In the genomic region with DNA sequence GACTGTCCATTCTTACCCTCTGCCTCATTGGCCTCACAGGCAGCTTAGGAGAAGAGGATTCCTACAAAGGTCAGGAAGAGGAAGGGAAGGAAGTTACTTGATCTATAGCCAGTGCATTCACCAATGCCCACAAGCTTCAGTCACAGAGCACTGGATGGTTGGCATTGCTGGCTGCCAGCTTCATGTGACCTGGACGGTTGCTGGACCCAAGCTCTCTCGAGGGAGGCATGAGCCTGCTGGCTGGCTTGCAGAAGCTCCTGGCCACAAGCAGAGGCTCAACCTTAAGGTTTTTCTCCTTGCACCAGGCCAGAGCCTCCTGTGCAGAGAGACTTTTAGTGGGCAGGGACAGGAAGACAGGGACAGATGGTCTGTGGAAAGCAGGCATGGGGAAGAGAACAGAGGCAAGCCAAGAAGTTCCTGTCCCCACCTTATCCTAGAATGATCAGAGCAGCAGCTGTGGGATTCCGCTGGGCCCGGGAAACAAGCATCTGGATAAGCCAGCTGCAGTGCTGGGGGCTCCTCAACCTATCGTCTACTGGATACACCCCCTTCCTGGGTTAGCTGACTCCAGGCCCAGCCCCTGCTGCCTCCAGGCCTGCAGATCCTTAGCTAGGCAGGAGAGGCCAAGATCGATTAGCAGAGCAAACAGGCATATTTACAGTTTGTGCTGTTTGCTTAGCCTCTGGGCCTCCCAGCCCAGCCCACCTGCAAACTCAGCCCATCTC, we compare ENCODE assay signal across 17 mouse cellular contexts. TPM values are rescaled to one million over a fixed set of nuclear protein-coding genes. Genes with fewer than 3 reads are reported as not detected.
DNase-seq lines count a peak whose midpoint lies in the region; ATAC-seq and TF ChIP-seq lines count a peak whose summit lies in the region.
"Had no signal": no experiment of that assay in that cellular context is flagged by ENCODE, and none has a peak within 500 bp of the region (broad histone marks: within the 10 kb centered on the region; RNA-seq: fewer than 3 reads in every experiment).

No protein-coding gene starts in this region.

- H3K36me3 ChIP-seq in megakaryocyte, embryonic 14.5 days (replicated peaks; ENCODE audit: low read length): no peaks in the 10 kb centered on the region
- H3K36me3 ChIP-seq in limb, embryonic 10.5 days: no peaks in the 10 kb centered on the region
- H3K36me3 ChIP-seq in liver, postnatal 0 days (replicated peaks; ENCODE audit: insufficient read depth, low read length): no peaks in the 10 kb centered on the region

- no peak overlapping the region for H3K4me2 ChIP-seq in liver, postnatal 0 days (ENCODE audit: low read depth, low read length)
- H3K4me2 ChIP-seq: forebrain, embryonic 13.5 days; hindbrain, embryonic 14.5 days had no signal

- peak; percentile 49 to 55 for DNase-seq in cerebellum, adult 2 months
- no peak for DNase-seq in limb, embryonic 10.5 days (ENCODE audit: low spot score)
- DNase-seq in liver, postnatal 0 days: peak; percentile 42
- no peak for DNase-seq in right cerebral cortex, postnatal 36 days (ENCODE audit: low spot score in 2 of 2)
- no peak for DNase-seq in layer of hippocampus, postnatal 36 days
- DNase-seq: adrenal gland, adult 2 months had no signal

- WGBS in cerebellum, adult 2 months: 20% methylated on average over 6 of the region's 6 CpGs
- WGBS in limb, embryonic 10.5 days: 43% methylated on average over 6 of the region's 6 CpGs
- WGBS in liver, postnatal 0 days (ENCODE audit: insufficient replicate concordance): 21% methylated on average over 6 of the region's 6 CpGs

- H3K27ac ChIP-seq in cerebellum, adult 2 months (ENCODE audit: insufficient read depth, low read length): peak overlapping the region; percentile 17; the same call in 1 of the 2 replicates
- peak overlapping the region; percentile 69 for H3K27ac ChIP-seq in limb, embryonic 10.5 days
- no peak overlapping the region for H3K27ac ChIP-seq in liver, postnatal 0 days (ENCODE audit: low read depth)
- H3K27ac ChIP-seq: forebrain, embryonic 13.5 days; hindbrain, embryonic 14.5 days had no signal

- H3K27me3 ChIP-seq in cerebellum, adult 2 months (ENCODE audit: control insufficient read depth, insufficient read depth, low read length): no peaks in the 10 kb centered on the region
- H3K27me3 ChIP-seq in megakaryocyte, embryonic 14.5 days (replicated peaks): peaks cover 43% of the 10 kb centered on the region
- H3K27me3 ChIP-seq in limb, embryonic 10.5 days (ENCODE audit: low read depth, poor library complexity, severe bottlenecking): peaks cover 67% of the 10 kb centered on the region
- H3K27me3 ChIP-seq in liver, postnatal 0 days (ENCODE audit: insufficient read depth, low read length): no peaks in the 10 kb centered on the region
- H3K27me3 ChIP-seq: forebrain, embryonic 13.5 days had no signal

- peaks cover 26% of the 10 kb centered on the region for H3K4me1 ChIP-seq in cerebellum, adult 2 months (ENCODE audit: control insufficient read depth, insufficient read depth, low read length)
- H3K4me1 ChIP-seq in megakaryocyte, embryonic 14.5 days: peaks cover 80% of the 10 kb centered on the region
- H3K4me1 ChIP-seq in limb, embryonic 10.5 days: peaks cover 43% of the 10 kb centered on the region
- peaks cover 6% of the 10 kb centered on the region for H3K4me1 ChIP-seq in liver, postnatal 0 days (ENCODE audit: insufficient read depth)

- H3K9me3 ChIP-seq in megakaryocyte, embryonic 14.5 days: no peaks in the 10 kb centered on the region
- H3K9me3 ChIP-seq in limb, embryonic 10.5 days (replicated peaks): no peaks in the 10 kb centered on the region
- no peaks in the 10 kb centered on the region for H3K9me3 ChIP-seq in liver, postnatal 0 days (ENCODE audit: low read length)
- H3K9me3 ChIP-seq: forebrain, embryonic 13.5 days had no signal

- no peak for TF ChIP-seq POLR2A in cerebellum, adult 2 months (IDR thresholded peaks at IDR 0.05; ENCODE audit: borderline replicate concordance, insufficient read depth, low read length)

- TF ChIP-seq CTCF in cerebellum, adult 2 months (IDR thresholded peaks at IDR 0.05; ENCODE audit: borderline replicate concordance, insufficient read depth, low read depth, low read length): no peak
- TF ChIP-seq CTCF in liver, postnatal 0 days (IDR thresholded peaks at IDR 0.05; ENCODE audit: low read depth): no peak

- ATAC-seq in cerebellum, adult (ENCODE audit: insufficient number of reproducible peaks, low FRiP score, low TSS enrichment): no peak
- ATAC-seq in megakaryocyte, adult 5-6 weeks (ENCODE audit: poor library complexity, severe bottlenecking): no peak
- peak; percentile 82 for ATAC-seq in liver, postnatal 0 days
- ATAC-seq: forebrain, embryonic 13.5 days had no signal

- H3K4me3 ChIP-seq in cerebellum, adult 2 months (replicated peaks; ENCODE audit: insufficient read depth, low read depth, low read length): no peak overlapping the region
- H3K4me3 ChIP-seq in megakaryocyte, embryonic 14.5 days (replicated peaks): peak overlapping the region; percentile 59
- H3K4me3 ChIP-seq in limb, embryonic 10.5 days: no peak overlapping the region
- H3K4me3 ChIP-seq in liver, postnatal 0 days (ENCODE audit: low read depth, low read length): no peak overlapping the region
- H3K4me3 ChIP-seq: forebrain, embryonic 13.5 days had no signal

- 0 out of 2 replicates have a peak overlapping the region, but pooled peaks have one; percentile 11 for H3K9ac ChIP-seq in liver, postnatal 0 days (replicated peaks)
- H3K9ac ChIP-seq: forebrain, embryonic 13.5 days; hindbrain, embryonic 14.5 days had no signal

- no peak for TF ChIP-seq EP300 in liver, postnatal 0 days (IDR thresholded peaks at IDR 0.05; ENCODE audit: low read depth)

RNA-seq across cellular contexts. Expression of a gene that starts 41.7 kb away (rescaled TPM):
- polyA plus RNA-seq in cerebellum, adult 2 months (2012; rRNA removed): not detected in 2 replicates
- not detected in 2 replicates for polyA plus RNA-seq in megakaryocyte, embryonic 14.5 days (2012; ENCODE audit: insufficient read depth, low replicate concordance)
- total RNA-seq in megakaryocyte, adult 5-6 weeks (2015): not detected in 2 replicates
- not detected in 2 replicates for total RNA-seq in megakaryocyte, adult 5-6 weeks (2017)
- not detected in 2 replicates for polyA plus RNA-seq in limb, embryonic 10.5 days (2016; fragmentation: Nextera tagmentation; extraction: Ambion mirVana)
- not detected in 2 replicates for polyA plus RNA-seq in liver, postnatal 0 days (2015; fragmentation: Nextera tagmentation; extraction: Ambion mirVana)
- total RNA-seq in layer of hippocampus, postnatal 36 days (2021): not detected
- total RNA-seq: adrenal gland, adult 2 months; gastrocnemius, postnatal 4 days; left cerebral cortex, postnatal 14 days; megakaryocyte-erythroid progenitor cell, adult 5-6 weeks; neutrophil, adult 5-6 weeks had no signal
- polyA plus RNA-seq: adrenal gland, adult 2 months; forebrain, embryonic 13.5 days; hindbrain, embryonic 14.5 days; spleen, adult 2 months; urinary bladder, adult 2 months had no signal

RNA-seq across cellular contexts. Expression of a gene that starts 48.5 kb away (rescaled TPM):
- 82.9 and 97.4 TPM in 2 replicates for polyA plus RNA-seq in cerebellum, adult 2 months (2012; rRNA removed)
- 56.5 and 164 TPM in 2 replicates for polyA plus RNA-seq in megakaryocyte, embryonic 14.5 days (2012; ENCODE audit: insufficient read depth, low replicate concordance)
- total RNA-seq in megakaryocyte, adult 5-6 weeks (2015): 0.36 and 0.85 TPM in 2 replicates
- total RNA-seq in megakaryocyte, adult 5-6 weeks (2017): 0.26 TPM in 1 of 2 replicates, not detected in the other
- 1.3 and 3.8 TPM in 2 replicates for polyA plus RNA-seq in limb, embryonic 10.5 days (2016; fragmentation: Nextera tagmentation; extraction: Ambion mirVana)
- 0.15 and 0.21 TPM in 2 replicates for polyA plus RNA-seq in liver, postnatal 0 days (2015; fragmentation: Nextera tagmentation; extraction: Ambion mirVana)
- 100 to 1,000 TPM in 1 of 2 experiments, 10 to 100 TPM in 1; 96.1 to 105 TPM for total RNA-seq in layer of hippocampus, postnatal 36 days (2021)
- total RNA-seq: neutrophil, adult 5-6 weeks had no signal

RNA-seq across cellular contexts. Expression of a gene that starts 59.0 kb away (rescaled TPM):
- 74.0 and 85.3 TPM in 2 replicates for polyA plus RNA-seq in cerebellum, adult 2 months (2012; rRNA removed)
- polyA plus RNA-seq in megakaryocyte, embryonic 14.5 days (2012; ENCODE audit: insufficient read depth, low replicate concordance): 18.6 and 41.2 TPM in 2 replicates
- total RNA-seq in megakaryocyte, adult 5-6 weeks (2015): 5.1 and 5.8 TPM in 2 replicates
- 2.2 and 4.0 TPM in 2 replicates for total RNA-seq in megakaryocyte, adult 5-6 weeks (2017)
- 14.1 and 16.7 TPM in 2 replicates for polyA plus RNA-seq in limb, embryonic 10.5 days (2016; fragmentation: Nextera tagmentation; extraction: Ambion mirVana)
- 1.3 and 1.6 TPM in 2 replicates for polyA plus RNA-seq in liver, postnatal 0 days (2015; fragmentation: Nextera tagmentation; extraction: Ambion mirVana)
- total RNA-seq in layer of hippocampus, postnatal 36 days (2021): 10 to 100 TPM; 68.5 to 70.0 TPM

Comparison
In these comparisons a context has a peak if more than half of its experiments do, and no peak if none do; other contexts are left out.
1. DNase-seq: peak in cerebellum, adult 2 months (2 of 2) and liver, postnatal 0 days (single experiment); none in limb, embryonic 10.5 days (single experiment), right cerebral cortex, postnatal 36 days (0 of 2) and layer of hippocampus, postnatal 36 days (0 of 2).
2. RNA of a gene that starts 48.5 kb away (polyA plus RNA-seq): 82.9 to 97.4 TPM in cerebellum, adult 2 months and 56.5 to 164 TPM in megakaryocyte, embryonic 14.5 days; 1.3 to 3.8 TPM in limb, embryonic 10.5 days and 0.15 to 0.21 TPM in liver, postnatal 0 days; every median in the first group is over 10 times any median in the second.